Mouse (Mus musculus) ovary, adult 2 months (tissue): ENCODE data around the gene Gje1. TPM values are rescaled to one million over a fixed set of nuclear protein-coding genes. Genes with fewer than 3 reads are reported as not detected.

Experiments
- polyA plus RNA-seq: library from polyadenylated mRNA; depleted of rRNA; stranded (reverse); fragments of >200 nt; gene quantifications from 2 replicates; pipeline ENCODE4 v1.2.3, GENCODE M21; 2012; rRNA removed

Gene Gje1
- not detected in 2 replicates for polyA plus RNA-seq

DNA sequence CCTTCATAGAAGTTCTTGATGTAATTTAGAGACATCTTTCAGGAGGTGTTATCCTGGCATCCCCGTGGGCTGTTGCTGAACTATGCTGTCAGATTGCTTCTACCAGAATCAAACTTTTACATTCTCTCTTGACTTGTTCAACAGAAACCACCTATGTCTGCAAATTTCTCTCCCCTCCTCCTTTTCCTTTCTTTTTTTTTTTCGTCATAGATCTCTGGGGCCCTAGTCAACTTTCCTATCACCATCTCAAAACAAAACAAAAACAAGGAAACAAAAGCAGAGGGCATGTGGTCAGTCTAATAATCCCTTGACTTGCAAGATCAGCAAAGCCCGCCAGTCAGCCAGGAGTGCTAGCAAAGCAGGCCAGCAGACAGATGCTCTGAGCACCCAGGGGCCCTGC, at the start of gene Gje1:
TSS of gene Gje1 (minus strand) at position 101 of the 400 bp plus-strand sequence.

DNA sequence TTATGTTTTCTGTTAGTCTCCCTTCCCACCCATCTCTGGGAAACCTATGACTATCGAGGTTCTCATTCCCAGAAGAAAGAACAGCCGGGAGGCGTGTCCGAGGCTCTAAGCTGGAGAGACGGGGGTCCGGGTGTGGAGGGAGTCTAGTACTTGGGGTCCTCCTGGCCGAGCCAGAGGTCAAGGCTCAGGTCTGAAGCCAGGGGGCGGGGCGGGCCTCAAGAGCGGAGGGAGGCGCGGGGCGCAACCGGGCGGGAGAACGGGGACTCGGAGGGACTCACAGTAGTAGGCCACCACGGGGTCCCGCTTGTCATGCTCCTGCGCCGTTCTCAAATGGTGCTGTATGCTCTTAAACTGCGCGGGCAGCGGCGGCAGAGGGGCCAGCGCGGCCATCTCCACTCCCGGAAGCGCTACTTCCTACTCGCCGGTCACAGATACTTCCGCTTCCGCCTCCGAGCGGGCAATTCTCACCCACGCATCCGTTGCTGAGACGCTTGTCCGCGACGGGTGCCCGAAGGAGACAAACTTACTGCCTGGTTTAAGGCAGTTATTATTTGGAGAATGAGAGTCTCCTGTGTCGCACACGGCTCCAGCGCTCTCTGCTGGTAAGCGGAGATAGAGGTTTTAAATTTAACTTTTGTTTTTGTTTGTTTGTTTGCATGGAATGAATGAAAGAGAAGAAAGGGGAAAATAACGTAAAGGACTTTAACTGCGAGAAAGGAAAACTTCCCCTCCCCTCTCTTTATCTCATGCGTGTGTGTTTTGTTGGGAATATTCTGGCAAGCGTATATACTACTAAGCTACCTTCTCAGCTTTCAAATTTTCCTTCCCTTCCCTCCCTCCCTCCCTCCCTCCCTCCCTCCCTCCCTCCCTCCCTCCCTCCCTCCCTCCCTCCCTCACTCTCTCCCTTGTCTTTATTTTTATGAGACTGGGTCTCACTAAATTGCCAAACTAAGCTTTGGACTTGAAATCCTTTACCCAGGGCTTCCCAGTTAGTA, 12.6 kb downstream of the Gje1 start, which contains the start of the genes Vta1 and Nmbr:
TSS of gene Vta1 (minus strand) at position 489 of the 995 bp plus-strand sequence.
TSS of gene Nmbr (plus strand) at position 520 of the 995 bp plus-strand sequence.

Other genes starting within 250 kb of the Gje1 start
- 1.3 and 1.6 TPM in 2 replicates for gene Adgrg6, start 172.6 kb downstream of the Gje1 start, polyA plus RNA-seq
- gene Vta1, start 12.7 kb downstream of the Gje1 start, polyA plus RNA-seq, result 139 TPM in 2 replicates
- gene Nmbr, start 12.6 kb downstream of the Gje1 start, polyA plus RNA-seq, result not detected in 2 replicates